Mouse (Mus musculus): ENCODE results near the gene Tdrd6.

DNA sequence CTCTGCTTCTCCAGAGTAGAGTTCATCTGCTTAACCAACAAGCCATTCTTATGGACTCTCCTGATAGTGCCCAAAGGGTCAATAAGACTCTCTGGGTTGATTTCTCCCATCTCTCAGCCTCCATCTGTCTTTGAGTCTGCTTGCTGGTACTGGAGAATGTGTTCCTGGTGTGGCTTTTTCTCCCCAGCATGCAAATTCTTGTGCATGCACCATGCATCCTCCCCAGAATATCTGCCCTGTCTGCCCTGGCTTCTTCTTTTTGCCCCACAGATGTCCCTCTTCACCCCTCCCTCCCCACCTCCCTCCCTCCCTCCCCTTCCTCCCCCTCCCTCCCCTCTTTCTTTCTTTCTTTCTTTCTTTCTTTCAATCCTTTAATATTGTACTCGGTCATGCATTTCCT lies 47.2 kb upstream of the Tdrd6 start:
- TF ChIP-seq GATA1 (IDR thresholded peaks at IDR 0.05; ENCODE audit: low read length) (no peak), TAL1 (IDR thresholded peaks at IDR 0.05; ENCODE audit: low read length) (no peak)

Data from erythroblast, embryonic 14.5 days (primary cell).